Mouse (Mus musculus) gastrocnemius, postnatal 10 days (tissue): ENCODE results near the gene Afg3l1. TPM values are rescaled to one million over a fixed set of nuclear protein-coding genes. Genes with fewer than 3 reads are reported as not detected.
"Not testable (repeated sequence)": the region's sequence is repeated elsewhere in the genome, so short reads cannot be mapped to it uniquely, and the experiment has no call there.

Source experiments
- DNase-seq: peaks from one replicate; pipeline ENCODE4 v3.0.0; 2021; ENCODE audit warnings: mixed read lengths
- long read RNA-seq, 2 experiments: library from polyadenylated mRNA; stranded (forward); transcript quantifications; one replicate each; pipeline ENCODE4 v2.0.0; 2021
- total RNA-seq, 2 experiments: library from RNA; stranded (reverse); gene quantifications; 2 replicates each; pipeline ENCODE4 v1.2.3; 2021

Gene Afg3l1
- total RNA-seq: 10 to 100 TPM; 34.3 to 37.5 TPM
- long read RNA-seq, experiment 1, full-length matches to known transcripts: 122 of 133 reads
- long read RNA-seq, experiment 1, partial matches to known transcripts: 4 of 133 reads
- long read RNA-seq, experiment 1, other reads (novel, unspliced or antisense): 7 of 133 reads
- long read RNA-seq, experiment 2, full-length matches to known transcripts: 103 of 116 reads
- long read RNA-seq, experiment 2, partial matches to known transcripts: 6 of 116 reads
- long read RNA-seq, experiment 2, other reads (novel, unspliced or antisense): 7 of 116 reads

DNA sequence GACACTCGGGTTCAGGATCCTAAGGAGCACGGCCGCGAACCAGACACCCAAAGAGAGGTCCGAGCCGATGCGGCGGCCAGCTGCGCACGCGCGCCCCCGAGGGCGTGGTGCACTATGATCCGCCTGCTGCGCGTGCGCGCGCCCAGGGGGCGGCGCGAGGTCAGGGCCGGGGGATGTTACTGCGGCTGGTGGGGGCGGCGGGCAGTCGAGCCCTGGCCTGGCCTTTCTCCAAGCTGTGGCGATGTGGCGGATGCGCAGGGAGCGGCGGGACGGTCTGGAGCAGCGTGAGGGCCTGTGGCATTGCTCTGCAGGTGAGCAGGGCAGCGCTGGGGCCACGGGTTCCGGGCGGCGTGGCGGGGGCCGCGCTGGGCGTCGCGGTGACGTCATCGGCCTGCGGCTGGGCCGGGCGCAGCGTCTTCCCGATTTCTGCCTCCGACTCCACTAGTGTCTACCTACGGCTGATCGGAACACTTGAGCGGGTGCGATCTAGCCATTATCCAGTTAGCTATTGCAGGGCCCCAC lies at the start of gene Afg3l1:
Gene Afg3l1, plus strand, starts transcription at position 167 of the 522 bp plus-strand sequence.
- DNase-seq: peak; percentile 94

DNA sequence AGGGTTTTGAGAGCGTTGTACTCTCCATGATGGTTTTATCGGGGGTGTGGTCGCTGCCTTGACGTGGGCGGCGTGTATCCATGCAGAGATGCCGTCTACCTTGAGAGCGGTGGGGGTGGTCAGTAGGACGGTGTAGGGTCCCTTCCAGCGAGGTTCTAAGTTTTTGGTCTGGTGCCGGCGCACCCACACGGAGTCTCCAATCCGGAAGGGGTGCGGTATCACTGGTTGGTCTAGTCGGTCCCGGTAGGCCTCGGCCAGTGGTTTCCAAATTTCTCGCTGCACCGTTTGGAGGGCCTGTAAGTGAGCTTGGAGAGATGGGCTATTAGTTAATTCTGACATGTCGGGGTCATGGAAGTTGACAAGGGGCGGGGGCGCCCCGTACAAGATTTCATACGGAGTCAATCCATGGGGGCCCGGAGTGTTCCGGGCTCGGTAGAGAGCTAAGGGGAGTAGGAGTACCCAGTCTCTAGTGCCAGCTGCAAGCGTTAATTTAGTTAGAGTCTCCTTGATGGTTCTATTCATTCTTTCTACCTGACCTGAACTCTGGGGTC lies 49.3 kb upstream of the Afg3l1 start:
- DNase-seq: no peak

DNA sequence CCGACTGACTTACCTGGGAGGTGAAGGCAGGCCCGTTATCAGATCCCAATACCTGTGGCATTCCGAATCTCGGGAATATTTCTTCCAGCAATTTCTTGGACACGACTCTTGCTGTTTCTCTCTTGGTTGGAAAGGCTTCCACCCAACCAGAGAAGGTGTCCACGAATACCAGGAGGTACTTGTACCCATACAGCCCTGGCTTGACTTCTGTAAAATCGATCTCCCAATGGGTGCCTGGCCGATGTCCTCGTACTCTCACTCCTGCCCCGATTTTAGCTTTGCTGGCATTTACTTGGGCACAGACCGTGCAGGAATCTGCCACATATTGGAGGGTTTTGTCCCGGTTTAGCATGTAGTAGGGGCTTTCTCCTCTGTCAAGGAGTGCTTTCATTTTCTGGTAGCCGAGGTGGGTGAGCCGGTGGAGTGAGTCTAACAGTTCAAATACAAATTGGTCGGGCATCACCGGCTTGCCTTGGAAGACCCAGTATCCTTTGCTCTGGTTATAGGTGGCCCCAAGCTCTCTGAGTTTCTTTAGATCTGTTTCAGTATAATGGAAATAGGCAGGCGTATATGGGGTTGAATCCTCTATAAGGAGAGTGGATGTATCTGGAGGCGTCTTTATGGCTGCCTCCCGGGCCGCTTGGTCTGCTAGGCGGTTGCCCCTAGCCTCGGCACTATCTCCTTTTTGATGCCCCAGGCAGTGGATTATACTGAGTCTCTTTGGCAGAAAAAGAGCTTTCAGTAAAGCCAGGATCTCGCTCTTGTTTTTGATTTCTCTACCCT lies 48.6 kb upstream of the Afg3l1 start:
- DNase-seq: no peak

DNA sequence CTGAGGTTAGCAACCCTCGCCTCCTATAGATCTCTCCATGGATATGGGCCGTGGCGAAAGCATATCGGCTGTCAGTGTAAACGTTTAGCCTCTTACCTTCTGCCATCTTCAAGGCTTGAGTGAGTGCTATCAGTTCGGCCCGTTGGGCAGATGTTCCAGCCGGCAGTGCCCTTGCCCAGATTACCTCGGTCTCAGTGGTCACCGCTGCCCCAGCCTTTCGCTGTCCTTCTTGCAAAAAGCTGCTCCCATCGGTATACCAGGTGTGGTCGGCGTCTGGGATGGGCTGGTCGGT lies 48.0 kb upstream of the Afg3l1 start:
- DNase-seq: not testable (repeated sequence)

DNA sequence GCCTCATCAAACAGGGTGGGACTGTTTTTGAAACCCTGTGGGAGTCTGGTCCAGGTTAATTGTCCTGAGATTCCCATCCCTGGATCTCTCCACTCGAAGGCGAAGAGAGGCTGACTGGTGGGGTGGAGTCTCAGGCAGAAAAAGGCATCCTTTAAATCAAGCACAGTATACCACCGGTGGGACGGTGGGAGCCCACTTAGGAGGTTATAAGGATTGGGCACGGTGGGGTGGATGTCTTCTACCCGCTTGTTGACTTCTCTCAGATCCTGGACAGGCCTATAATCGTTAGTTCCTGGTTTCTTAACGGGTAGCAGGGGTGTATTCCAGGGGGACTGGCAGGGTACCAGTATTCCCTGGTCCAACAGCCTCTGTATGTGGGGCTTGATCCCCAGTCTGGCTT lies 46.8 kb upstream of the Afg3l1 start:
- not testable (repeated sequence) for DNase-seq

DNA sequence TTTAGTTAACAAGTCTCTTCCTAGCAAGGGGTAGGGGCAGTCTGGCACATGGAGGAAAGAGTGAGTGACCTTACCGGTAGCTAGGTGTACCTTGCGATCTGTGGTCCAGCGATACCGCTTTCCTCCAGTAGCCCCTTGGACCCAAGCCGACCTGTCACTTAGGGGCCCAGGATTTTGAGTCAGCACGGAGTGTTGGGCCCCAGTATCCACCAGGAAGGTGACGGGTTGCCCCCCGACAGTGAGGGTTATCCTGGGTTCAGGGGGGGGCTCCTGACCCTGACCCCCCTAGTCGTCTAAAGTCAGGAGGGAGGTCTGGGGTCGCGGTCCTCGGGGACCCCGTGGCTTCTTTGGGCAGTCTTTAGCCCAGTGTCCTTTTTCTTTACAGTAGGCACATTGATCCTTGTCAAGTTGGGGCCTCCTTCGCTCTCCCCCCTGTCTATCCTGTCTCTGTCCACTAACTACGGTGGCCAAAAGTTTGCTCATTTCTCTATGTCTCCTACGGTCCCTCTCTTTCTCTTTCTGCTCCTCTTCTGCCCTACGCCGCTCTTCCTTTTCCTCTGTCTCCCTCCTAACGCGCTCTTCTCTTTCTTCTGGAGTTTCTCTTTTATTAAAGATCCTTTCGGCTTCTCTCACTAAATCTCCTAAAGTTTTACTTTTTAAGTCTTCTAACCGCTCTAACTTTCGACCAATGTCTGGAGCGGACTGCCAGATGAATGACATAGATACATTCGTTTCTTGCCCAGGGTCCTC lies 45.9 kb upstream of the Afg3l1 start:
- DNase-seq: no peak

DNA sequence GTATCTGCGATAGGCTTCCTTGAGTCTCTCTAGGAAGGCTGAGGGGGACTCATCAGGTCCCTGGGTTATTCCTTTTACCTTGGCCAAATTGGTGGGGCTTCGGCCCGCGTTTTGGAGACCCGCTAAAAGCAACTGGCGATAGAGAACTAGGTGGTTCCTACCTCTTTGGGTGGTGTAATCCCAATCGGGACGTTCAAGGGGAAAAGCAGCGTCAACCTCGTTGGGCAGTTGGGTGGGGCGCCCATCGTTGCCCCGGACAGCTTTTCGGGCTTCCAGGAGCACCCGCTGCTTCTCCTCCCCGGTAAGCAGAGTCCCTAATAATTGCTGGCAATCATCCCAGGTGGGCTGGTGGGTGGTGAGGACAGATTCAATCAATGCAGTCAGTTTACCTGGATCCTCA lies 45.3 kb upstream of the Afg3l1 start:
- DNase-seq: no peak

DNA sequence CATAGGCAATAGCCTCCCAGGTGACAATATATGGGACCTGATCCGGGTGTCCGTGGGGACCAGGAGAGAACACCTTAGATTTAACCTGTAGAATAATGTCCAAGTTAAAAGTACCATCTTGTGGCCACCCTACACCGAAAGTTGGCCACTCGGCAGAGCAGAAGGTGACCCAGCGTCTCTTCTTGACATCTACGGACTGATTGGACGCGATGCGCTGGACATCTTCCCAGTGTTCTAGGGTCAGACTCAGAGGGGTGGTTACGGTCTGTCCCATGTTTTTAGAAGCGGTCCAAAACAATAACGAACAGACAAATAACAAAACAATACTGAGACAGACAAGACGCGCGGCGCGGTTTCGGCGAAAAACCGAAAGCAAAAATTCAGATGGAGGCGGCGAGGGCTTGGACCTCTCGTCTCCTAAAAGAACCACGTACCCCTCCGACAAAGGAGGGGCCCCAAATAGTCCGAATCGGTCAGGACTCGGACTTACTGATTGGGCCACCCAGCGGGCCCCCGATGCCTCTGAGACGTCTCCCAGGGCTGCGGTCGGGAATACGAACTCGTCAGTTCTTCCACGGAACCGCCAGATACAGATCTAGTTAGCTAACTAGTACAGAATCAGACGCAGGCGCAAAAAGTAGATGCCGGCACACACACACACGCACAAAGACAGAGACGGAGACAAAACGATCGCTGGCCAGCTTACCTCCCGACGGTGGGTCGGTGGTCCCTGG lies 44.3 kb upstream of the Afg3l1 start:
- not testable (repeated sequence) for DNase-seq

DNA sequence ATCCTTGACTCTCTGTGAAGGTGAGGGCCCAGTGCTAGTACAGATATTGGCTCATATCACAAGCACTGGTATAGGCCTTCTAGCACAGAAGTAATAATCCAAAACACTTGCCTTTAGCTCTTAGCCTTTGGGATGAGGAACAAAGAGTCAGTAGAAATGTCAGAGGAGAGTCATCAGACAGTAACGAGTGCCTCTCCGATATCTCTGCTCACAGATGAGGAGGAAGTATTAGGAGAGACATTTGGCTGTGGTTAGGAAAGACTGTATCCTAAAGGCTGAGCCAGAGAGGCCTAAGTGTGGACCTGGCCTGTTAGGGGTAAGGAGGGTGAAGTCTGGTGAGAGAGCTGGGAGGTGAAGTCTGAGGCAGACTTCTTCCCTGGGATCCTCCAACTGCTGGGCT lies 35.9 kb upstream of the Afg3l1 start:
- DNase-seq: no peak

DNA sequence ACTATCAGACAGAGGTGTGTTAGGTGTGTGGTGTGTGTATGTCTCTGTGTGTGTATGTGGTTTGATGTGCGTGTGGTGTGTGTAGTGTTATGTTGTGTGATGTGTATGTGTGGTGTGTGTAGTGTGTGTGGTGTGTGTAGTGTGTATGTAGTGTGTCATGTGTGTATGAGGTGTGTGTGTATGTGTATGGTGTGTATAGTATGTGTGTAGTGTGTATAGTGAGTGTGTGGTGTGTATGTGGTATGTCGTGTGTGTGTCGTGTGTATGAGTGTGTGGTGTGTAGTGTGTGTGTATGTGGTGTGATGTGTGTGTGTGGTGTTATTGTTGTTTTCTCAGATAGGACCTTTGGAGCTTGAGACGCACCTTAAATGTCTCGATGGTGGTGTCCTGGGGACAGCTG lies 35.4 kb upstream of the Afg3l1 start:
- DNase-seq: no peak

DNA sequence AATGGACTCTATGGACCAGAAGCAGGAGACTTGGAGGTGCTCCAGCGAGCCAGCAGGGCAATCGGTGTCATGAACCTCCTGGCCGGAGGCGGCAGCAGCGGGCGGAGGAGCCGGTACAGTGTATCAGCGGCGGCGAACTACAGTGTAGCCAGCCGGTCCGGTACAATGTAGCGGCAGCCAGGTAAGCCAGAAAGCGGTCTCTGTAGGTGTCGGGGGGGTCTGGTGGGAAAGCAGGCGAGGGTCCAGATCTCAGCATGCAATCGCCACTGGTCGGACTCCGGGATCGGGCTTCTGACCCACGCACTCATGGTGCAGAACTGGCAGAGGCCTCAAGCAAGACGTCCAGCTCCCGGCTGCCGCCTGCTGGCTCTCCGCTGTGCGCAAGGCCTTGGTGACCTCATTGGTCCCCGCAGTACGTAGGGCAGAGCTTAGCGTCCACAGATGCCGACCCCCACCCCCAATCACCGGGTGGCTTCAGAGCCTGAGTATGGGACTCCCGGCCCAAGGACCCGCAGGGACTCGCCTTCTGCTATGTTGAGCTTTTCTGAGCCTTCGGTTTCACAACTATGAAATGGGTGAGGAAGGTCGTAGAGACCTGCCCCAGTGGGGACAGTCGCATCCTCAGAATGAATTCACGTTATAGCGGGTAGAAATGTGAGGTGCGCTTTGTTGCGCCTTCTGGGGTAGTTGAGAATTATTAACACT lies 34.7 kb upstream of the Afg3l1 start:
- peak; percentile 95 for DNase-seq

DNA sequence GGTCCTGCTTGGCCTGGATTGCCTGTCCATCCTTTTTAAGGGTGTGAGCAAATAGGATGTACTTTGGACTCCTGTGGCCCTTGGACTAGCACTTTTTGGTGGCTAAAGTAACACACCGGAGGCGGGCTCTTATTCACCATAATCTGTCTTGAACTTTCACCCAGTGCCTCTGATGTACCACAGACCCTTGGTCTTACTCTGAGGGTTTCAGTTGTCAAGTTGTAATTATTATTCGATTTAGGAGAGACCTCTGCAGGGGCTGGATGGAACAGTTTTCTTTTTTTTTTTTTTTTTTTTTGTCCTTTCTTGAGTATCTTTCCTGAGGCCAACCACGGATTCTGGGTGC lies 34.2 kb upstream of the Afg3l1 start:
- DNase-seq: no peak

DNA sequence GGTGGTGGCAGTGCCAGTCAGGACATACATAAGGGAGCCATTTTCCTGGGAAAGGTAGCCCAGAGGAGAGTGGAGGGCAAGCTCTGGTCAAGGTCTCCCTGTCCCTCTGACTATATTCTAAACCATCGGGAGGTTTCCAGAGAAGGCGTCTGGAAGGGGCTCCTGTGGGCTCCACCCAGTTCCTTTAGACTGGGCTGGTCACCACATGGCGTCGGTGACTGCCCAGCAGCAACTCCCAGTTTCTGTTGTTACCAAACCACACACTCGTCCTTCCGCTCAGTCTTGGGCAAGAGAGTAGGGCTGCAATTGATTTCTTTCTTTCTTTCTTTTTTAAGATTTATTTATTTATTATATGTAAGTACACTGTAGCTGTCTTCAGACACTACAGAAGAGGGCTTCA lies 33.6 kb upstream of the Afg3l1 start:
- DNase-seq: no peak

DNA sequence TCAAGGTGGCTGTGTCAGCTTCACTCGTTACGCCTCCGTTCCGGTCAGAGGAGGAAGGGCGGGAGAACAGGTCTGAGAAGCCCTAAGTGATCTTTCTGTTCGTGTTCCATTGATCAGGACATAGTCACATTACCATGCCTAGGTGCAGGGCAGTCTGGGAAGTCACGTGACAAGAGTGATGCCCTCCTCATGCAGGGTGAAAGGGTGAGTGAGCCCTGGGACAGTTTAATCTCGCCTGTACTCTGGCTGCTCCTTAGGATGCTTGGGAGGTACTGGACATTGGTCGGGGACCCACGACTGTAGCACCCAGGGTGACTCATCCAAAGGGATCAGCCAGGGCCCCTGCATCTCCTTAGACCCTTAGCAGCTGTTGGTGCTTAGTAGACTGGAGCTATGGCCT lies 31.7 kb upstream of the Afg3l1 start:
- no peak for DNase-seq

DNA sequence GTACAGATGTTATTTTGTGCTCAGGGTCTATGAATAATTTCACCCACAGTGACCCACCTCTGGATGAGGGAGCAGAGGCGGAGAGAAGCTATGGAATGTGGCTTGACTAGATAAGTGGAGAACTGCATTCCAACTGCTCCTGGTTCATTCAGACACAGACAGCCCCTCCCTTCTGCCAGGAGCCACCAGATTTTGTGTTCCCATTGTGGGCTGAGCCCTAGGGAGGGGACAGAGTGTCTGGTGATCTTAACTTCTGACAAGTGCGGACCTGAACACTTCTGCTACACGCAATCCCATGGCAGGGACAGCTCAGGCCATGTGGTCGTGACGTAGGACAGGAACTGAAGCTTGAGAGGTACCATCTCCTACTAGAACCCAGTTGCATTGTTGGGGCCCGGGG lies 30.9 kb upstream of the Afg3l1 start:
- no peak for DNase-seq

DNA sequence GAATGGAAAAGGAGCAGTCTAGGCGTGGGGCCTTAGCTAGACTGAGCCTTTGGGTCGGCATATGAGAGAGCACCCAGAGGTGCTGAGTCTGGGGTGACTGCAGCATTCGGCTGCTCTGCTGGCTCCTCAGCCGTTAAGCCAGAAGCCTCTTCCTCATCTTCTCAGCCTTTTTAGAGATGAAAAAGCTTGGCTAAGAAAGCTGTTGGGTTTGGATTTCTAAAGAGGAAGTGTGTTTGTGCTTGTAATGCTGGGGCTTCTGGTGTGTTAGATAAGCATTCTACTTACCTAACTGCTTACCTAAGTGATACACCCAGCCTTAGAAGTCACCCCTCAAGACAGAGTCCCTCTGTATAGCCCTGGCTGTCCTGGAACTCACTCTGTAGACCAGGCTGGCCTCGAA lies 26.9 kb upstream of the Afg3l1 start:
- DNase-seq: no peak

DNA sequence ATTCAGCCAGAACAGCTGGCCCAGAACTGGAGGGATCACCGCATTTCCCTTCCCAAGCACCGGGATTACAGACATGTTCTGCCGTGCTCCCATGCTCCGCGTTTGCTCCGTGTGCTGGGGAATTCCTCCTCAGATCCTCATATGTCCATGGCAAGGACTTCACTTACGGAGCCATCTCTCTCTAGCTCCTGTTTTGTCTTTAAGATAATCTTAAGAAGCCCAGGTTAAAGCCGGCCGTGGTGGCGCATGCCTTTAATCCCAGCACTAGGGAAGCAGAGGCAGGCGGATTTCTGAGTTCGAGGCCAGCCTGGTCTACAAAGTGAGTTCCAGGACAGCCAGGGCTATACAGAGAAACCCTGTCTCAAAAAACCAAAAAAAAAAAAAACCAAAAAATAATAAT lies 26.0 kb upstream of the Afg3l1 start:
- not testable (repeated sequence) for DNase-seq

DNA sequence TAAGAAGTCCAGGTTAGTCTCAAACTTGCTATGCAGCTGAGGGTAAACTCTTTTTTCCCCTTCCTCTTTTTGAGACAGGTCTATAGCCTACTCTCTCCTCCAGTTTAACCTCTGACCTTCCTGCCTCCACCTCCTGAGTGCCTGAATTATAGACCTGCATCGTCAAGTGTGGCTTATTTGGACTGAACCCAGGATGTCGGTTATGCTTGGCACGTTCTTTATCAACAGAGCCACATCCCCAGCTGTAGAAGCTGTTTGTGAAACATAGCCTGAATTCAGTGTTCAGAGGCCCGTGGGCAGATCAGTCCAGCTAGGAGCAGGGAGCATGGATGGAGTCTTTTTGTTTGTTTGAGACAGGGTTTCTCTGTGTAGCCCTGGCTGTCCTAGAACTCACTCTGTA lies 25.6 kb upstream of the Afg3l1 start:
- DNase-seq: no peak

DNA sequence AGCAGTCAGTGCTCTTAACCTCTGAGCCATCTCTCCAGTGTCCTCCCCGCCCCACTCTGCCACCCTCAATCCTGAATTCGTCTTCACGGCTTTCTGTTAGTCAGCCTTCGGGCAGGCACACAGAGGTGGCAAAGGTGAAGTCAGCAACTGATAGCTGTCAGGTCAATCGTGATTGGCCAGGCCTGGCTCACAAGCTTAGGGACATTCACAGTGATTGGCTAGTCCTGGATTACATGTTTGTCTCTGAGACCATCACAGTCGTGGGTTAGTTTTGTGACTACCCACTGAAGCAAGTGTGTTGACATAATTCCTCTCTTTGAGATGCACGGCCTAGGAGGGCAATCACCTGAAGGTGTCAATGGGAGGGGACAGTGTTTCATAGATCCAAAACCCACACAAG lies 24.4 kb upstream of the Afg3l1 start:
- no peak for DNase-seq

DNA sequence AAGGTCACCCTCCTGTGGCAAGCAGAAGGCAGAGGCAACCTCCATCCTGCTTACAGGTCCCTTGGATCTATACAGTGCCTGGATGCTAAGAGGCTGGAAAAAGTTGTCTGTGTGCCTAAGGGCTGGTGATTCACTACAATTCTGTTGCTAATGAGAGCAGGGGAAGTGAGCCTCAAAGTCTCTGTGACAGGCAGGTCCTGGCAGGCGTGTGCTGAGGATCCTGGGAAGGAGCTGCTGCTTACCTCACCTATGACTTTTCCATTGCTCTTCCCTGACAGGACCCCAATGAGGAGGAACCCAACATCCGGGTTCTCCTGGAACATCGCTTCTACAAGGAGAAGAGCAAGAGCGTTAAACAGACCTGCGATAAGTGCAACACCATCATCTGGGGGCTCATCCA lies 23.8 kb upstream of the Afg3l1 start:
- no peak for DNase-seq

DNA sequence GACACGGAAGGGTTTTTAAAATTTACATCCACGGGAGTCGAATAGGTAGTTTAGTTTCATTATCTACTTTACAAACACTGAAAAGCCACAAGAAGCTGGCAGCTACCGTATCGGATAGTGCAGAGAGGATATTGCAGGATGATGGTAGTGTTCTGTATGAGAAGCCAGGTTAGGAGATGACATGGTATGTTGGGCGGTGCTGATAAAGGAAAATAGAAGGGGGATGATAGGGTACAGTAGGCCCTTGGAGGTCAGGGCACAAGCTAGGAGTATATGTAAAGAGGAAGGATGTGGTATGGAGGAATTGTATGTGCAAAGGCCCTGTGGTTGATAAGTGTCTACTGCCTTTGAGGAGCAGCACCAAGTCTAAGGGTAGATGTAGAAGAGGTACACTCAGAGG lies 23.1 kb upstream of the Afg3l1 start:
- no peak for DNase-seq

DNA sequence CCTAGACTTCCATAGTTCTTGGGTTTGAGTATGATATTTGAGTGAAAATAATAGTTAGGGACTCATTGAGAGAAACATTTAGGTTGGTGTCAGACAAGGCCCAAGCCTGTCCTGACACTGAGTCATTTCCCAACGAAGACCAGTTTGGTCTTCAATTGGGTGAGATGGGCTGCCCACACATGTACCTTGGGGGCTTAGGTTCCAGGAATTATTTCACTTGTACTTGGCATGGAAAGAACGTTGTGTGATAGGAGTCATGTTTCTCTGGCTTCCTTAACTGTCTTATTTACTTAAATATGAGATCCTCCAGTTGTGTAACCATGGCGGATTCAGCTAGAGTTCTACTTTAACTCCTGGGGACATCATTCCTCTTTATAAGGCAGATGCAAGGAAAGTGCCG lies 14.1 kb upstream of the Afg3l1 start:
- no peak for DNase-seq
